Mouse (Mus musculus) MEL-GATA-1-ER (cell line): ENCODE results near the gene Gm5936.
"Not testable (repeated sequence)": the region's sequence is repeated elsewhere in the genome, so short reads cannot be mapped to it uniquely, and the experiment has no call there.

Experiments used
- DNase-seq: peaks from one replicate; pipeline ENCODE4 v3.0.0-alpha.2; 2012; ENCODE audit warnings: low read depth; ENCODE audit errors: extremely low read depth

Gene Gm5936

DNA sequence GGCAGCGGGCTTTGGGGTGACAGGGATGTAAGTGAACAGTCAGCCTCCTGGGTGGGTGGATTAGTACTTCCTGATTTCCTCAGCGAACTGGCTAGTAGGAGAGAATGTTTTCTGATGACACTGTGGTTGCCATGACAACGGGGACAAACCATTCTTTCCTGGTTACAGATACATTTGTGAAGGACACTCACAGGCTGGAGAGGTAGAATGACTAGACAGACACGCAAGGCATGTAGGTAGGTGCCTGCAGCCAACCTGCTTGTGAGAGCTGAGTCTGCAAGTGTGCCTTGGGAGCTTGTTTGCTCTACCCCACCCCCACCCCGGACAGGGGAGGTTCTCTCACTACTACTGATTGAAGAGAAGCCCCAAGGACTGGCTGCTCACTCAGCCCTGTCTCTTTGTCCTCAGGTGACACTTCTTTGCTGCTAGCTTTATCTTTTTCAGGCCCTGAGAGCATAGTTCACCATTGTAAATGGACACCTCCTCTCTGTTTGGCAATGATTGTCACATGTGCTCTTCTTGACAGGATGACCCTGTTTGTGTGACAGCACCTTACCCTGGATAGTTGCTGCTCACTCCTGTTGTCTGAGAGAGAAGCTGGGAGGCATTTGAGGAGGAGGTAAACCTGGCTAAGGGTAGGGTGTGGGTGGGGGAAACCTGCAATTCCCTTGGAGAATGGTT lies at the start of gene Gm5936:
Gm5936 (plus strand) TSS at position 355 of the 681 bp plus-strand sequence.
- DNase-seq, result not testable (repeated sequence)

DNA sequence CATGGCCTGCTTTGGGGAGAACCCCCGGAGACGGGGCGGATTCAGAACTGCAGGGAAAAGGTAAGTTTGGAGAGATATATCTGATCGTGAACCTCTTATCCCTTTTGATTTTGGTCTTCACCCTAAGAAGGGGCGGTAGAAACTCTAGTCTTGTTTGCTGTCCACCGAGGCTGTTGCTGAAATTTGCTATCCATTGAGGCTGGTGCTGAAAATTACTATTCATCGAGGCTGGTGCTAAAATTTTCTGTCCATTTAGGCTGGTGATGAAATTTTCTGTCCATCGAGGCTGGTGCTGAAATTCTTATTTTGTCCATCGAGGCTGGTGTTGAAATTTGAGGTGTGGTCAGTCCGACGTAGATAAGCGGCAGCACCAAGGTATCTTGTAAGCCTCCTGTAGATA lies 19.1 kb downstream of the Gm5936 start:
- peak; percentile 6 for DNase-seq

DNA sequence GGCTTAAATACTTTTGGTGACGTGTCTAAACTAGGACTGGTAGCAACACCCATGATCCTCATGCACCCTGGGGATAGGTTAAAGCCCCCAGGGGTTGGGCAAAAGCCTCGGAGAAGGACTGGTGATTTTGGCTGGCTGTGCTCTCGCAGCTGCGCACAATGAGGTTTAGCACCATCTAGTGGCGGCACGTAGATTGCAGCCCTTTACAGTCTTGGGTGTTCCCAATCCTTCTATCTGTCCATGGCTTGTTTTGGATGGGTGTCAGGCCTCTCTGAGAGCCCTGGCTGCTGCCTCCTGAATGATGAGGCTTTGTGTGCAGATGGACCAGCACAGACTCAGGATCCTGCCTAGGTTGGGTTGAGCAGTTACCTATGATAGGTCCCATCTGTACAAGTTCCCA lies 43.1 kb downstream of the Gm5936 start:
- DNase-seq, result not testable (repeated sequence)
